Mouse (Mus musculus) limb, embryonic 11.5 days (tissue): ENCODE measurements around the gene Gm20219. TPM values are rescaled to one million over a fixed set of nuclear protein-coding genes. Genes with fewer than 3 reads are reported as not detected.

ENCODE experiments used
- ATAC-seq: fragments of 200-750 bp; cut with Nextera tagmentation; 2 replicates; pipeline ENCODE4 v1.8.0; 2017; ENCODE audit warnings: low read depth; ENCODE audit not compliant: insufficient number of reproducible peaks, low FRiP score, low TSS enrichment
- DNase-seq: peaks from one replicate; pipeline ENCODE4 v3.0.0-alpha.2; 2015; ENCODE audit warnings: low spot score
- H3K27ac ChIP-seq: fragments of 300-500 bp; sonication (generic); replicated peaks from 2 replicates; pipeline ENCODE4 v1.5.1; 2014; ENCODE audit warnings: low read depth, mild to moderate bottlenecking, low read length
- H3K27me3 ChIP-seq: fragments of 300-500 bp; sonication (generic); 2 replicates; pipeline ENCODE4 v1.6.1; 2014; ENCODE audit warnings: mild to moderate bottlenecking, low read length, mixed read lengths; ENCODE audit not compliant: control insufficient read depth, insufficient read depth
- H3K36me3 ChIP-seq: fragments of 300-500 bp; sonication (generic); 2 replicates; pipeline ENCODE4 v1.6.1; 2014; ENCODE audit warnings: mild to moderate bottlenecking, low read length, moderate library complexity, mixed read lengths; ENCODE audit not compliant: control insufficient read depth, insufficient read depth
- H3K4me1 ChIP-seq: fragments of 300-500 bp; sonication (generic); 2 replicates; pipeline ENCODE4 v1.6.1; 2014; ENCODE audit warnings: low read length, mixed read lengths; ENCODE audit not compliant: control insufficient read depth, insufficient read depth
- H3K4me2 ChIP-seq: fragments of 300-500 bp; sonication (generic); 2 replicates; pipeline ENCODE4 v1.6.1; 2014; ENCODE audit warnings: low read depth, mild to moderate bottlenecking, moderate library complexity; ENCODE audit not compliant: severe bottlenecking
- H3K4me3 ChIP-seq: fragments of 300-500 bp; sonication (generic); 2 replicates; pipeline ENCODE4 v1.5.1; 2014; ENCODE audit warnings: low read depth, low read length
- H3K9ac ChIP-seq: fragments of 300-500 bp; sonication (generic); 2 replicates; pipeline ENCODE4 v1.6.1; 2014; ENCODE audit warnings: mild to moderate bottlenecking, low read length
- H3K9me3 ChIP-seq: fragments of 300-500 bp; sonication (generic); 2 replicates; pipeline ENCODE4 v1.6.1; 2016; ENCODE audit warnings: low read length; ENCODE audit not compliant: control insufficient read depth
- WGBS: fragments of 180-500 bp; shearing (Covaris S2); extraction: QIAGEN DNeasy Blood & Tissue Kit; methylation state at CpG from one replicate; pipeline ENCODE4 v1.1.7; 2014; 5-methylcytosine and 5-hydroxymethylcytosine counted together
- polyA plus RNA-seq: library from polyadenylated mRNA; unstranded; fragments of >200 nt; fragmentation: Nextera tagmentation; extraction: Ambion mirVana; gene quantifications from 2 replicates; pipeline ENCODE4 v1.2.1, GENCODE M21; 2014

Gene Gm20219
- 0.73 and 0.84 TPM in 2 replicates for polyA plus RNA-seq

DNA sequence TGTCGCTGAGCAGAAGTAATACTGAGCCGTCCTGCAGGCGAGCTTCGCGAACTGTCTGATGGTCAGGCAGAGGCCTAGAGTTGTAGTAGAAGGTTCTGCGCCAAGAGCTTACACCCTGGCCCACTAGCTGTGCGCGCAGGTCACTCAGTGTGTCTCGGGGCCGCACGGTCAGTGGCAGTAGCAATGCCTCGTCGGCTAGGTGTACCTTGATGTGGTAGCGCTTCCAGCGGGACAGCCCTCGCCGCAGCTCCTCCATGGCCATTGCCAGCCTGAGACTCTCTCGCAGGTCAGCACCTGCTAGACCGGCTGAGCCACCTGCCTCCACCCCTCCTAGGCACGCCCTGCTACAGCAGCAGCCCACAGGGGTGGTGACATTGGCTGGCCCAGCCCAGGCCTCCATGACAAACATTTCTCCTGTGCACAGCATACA lies at the start of gene Gm20219:
Gm20219 (minus strand) TSS at position 266 of the 430 bp plus-strand sequence.
- H3K4me1 ChIP-seq: no peaks in the 10 kb centered on the region
- no peaks in the 10 kb centered on the region for H3K27me3 ChIP-seq
- H3K9me3 ChIP-seq: no peaks in the 10 kb centered on the region
- H3K4me3 ChIP-seq: no peak within 1 kb of the TSS
- ATAC-seq: no peak
- no peak within 1 kb of the TSS for H3K27ac ChIP-seq
- 76% methylated on average over 20 of the region's 20 CpGs for WGBS
- no peak within 1 kb of the TSS for H3K9ac ChIP-seq
- H3K36me3 ChIP-seq: no peaks in the 10 kb centered on the region
- no peak for DNase-seq
- no peak within 1 kb of the TSS for H3K4me2 ChIP-seq

GRCm38 (mm10) chr17:56604070-56604380 lies 49.8 kb upstream of the Gm20219 start:
- Histone ChIP-seq H3K27ac (no peak overlapping the region), H3K27me3 (no peaks in the 10 kb centered on the region), H3K4me1 (peaks cover 5% of the 10 kb centered on the region), H3K9me3 (no peaks in the 10 kb centered on the region), H3K4me3 (no peak overlapping the region), H3K36me3 (peaks cover 68% of the 10 kb centered on the region), H3K4me2 (no peak overlapping the region), H3K9ac (no peak overlapping the region)
- ATAC-seq (no peak), DNase-seq (no peak)
- WGBS: 84% methylated on average over 9 of the region's 9 CpGs

- no peaks in the 10 kb centered on the region for H3K9me3 ChIP-seq
- H3K4me1 ChIP-seq: peaks cover under 1% of the 10 kb centered on the region; the same call in 1 of the 2 replicates
- no peak overlapping the region for H3K27ac ChIP-seq
- H3K36me3 ChIP-seq: peaks cover 68% of the 10 kb centered on the region
- H3K27me3 ChIP-seq: no peaks in the 10 kb centered on the region
- DNase-seq (no peak), ATAC-seq (no peak)
- 96% methylated on average over 28 of the region's 28 CpGs for WGBS
- H3K4me3 ChIP-seq: no peak overlapping the region
- no peak overlapping the region for H3K9ac ChIP-seq
- no peak overlapping the region for H3K4me2 ChIP-seq
Measured at GRCm38 (mm10) chr17:56603186-56604069, 49.2 kb upstream of the Gm20219 start.

DNA sequence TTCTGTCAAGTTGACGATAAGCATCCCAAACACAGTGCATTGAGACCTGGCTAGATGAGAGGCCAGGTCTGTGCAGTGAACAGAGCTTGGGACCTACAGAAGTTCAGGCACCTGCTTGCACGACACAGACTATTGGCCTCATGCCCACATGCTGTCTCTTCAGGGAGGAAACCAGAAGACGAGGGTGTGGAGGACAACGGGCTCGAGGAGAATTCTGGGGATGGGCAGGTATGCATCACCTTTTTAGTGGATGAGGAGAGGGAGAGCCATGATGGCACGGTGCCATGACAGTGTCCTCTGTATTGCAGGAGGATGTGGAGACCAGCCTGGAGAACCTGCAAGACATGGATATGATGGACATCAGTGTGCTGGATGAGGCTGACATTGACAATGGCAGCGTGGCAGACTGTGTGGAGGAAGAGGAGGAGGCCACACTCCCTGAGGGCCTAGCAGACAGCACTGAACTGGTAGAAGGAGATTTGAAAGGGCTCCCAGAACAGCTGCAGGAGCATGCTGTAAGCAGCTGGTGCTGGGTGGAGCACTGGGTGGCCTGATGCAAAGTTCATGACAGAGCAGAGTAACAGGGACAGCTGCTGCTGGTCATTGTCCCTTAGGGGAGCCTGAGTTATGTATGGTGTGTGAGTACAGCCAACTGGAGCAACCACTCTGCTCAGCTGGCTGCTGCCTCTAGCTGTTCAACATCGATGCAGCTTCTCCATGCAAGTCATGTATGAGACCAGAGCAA lies 39.5 kb upstream of the Gm20219 start:
- H3K9me3 ChIP-seq: no peaks in the 10 kb centered on the region
- ATAC-seq (no peak; the same call in 1 of the 2 replicates), DNase-seq (no peak)
- H3K27me3 ChIP-seq: no peaks in the 10 kb centered on the region
- H3K36me3 ChIP-seq: peaks cover 68% of the 10 kb centered on the region
- H3K27ac ChIP-seq: no peak overlapping the region
- WGBS: 96% methylated on average over 8 of the region's 8 CpGs
- no peak overlapping the region for H3K9ac ChIP-seq
- no peaks in the 10 kb centered on the region for H3K4me1 ChIP-seq
- H3K4me3 ChIP-seq: no peak overlapping the region
- H3K4me2 ChIP-seq: no peak overlapping the region

DNA sequence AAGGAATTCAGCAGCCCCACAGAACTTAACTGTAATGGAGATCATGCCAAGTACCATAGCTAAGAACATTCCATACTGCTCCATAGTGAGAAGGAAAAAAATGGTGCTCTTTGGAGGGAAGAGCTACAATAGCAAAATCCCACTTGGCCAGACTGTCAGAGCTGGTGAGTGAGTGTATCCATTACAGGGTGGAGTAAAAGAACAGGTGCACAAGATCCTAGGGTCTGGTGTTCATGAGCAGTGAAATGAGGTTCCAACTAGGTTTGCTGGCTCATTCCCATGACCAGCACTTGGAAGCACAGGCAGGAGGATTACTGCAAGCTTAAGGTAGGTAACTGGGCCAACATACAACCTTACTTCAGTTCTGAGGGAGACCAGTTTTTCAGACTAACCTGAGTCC lies 38.4 kb upstream of the Gm20219 start:
- Histone ChIP-seq H3K4me3 (no peak overlapping the region), H3K36me3 (peaks cover 73% of the 10 kb centered on the region), H3K4me1 (no peaks in the 10 kb centered on the region), H3K9ac (no peak overlapping the region), H3K27me3 (no peaks in the 10 kb centered on the region), H3K9me3 (no peaks in the 10 kb centered on the region), H3K27ac (no peak overlapping the region), H3K4me2 (no peak overlapping the region)
- DNase-seq: no peak
- no peak for ATAC-seq

DNA sequence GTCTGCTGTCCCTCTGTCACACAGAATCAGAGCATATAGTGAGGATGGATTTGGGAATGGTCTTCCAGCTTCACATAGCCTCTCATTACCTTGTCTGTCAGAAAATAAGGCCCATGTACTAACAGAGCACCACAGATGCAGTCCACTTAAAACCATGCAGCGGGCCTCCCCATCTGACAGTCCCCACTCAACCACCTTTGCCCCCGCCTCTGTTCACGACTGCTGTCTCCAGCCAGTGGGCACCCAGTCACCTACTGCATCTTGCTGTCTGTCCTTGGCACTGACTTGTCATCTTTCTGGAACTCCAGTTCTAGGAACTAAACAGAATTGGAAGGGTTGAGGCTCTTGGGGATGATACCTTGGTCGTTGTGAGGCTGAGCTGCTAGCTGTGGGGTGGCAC lies 34.7 kb upstream of the Gm20219 start:
- no peak overlapping the region for H3K9ac ChIP-seq
- DNase-seq: no peak
- no peak overlapping the region for H3K4me2 ChIP-seq
- WGBS: 96% methylated on average over 4 of the region's 4 CpGs
- H3K4me1 ChIP-seq: peaks cover 16% of the 10 kb centered on the region
- H3K27me3 ChIP-seq: no peaks in the 10 kb centered on the region
- no peak overlapping the region for H3K4me3 ChIP-seq
- H3K9me3 ChIP-seq: no peaks in the 10 kb centered on the region
- H3K27ac ChIP-seq: no peak overlapping the region
- no peak for ATAC-seq
- peaks cover 51% of the 10 kb centered on the region for H3K36me3 ChIP-seq

DNA sequence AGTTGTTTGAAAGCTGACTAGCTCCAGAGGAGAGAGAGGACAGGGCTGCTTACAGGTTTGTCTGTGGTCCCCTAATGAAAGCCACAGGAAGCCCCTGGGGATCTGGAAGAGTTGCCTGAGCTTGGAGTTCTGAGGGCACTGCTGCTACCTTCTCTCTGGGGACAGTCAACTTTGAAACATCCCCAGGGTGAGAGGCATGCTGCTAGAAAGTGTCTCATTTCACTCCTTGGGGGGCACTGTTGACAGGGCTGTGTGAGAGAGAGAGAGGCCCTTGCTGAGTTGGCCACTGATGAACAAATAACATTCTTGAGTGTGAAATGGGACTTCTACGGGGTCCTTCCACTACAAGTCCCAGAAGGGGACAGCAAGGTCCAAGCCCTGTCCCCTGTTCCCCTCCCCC lies 33.6 kb upstream of the Gm20219 start:
- Histone ChIP-seq H3K4me1 (peaks cover 23% of the 10 kb centered on the region), H3K9ac (peak overlapping the region; percentile 30; the same call in 1 of the 2 replicates), H3K4me3 (no peak overlapping the region), H3K9me3 (no peaks in the 10 kb centered on the region), H3K27me3 (no peaks in the 10 kb centered on the region), H3K4me2 (no peak overlapping the region), H3K36me3 (peaks cover 40% of the 10 kb centered on the region), H3K27ac (no peak overlapping the region)
- ATAC-seq (no peak), DNase-seq (no peak)
- 73% methylated on average over 1 of the region's 1 CpGs for WGBS

GRCm38 (mm10) chr17:56585171-56585821 lies 31.1 kb upstream of the Gm20219 start:
- ATAC-seq (no peak), DNase-seq (no peak)
- Histone ChIP-seq H3K27ac (peak overlapping the region; percentile 84), H3K4me2 (peak overlapping the region; percentile 80), H3K9ac (peak overlapping the region; percentile 91), H3K4me3 (peak overlapping the region; percentile 96), H3K27me3 (no peaks in the 10 kb centered on the region), H3K36me3 (peaks cover 39% of the 10 kb centered on the region), H3K9me3 (no peaks in the 10 kb centered on the region), H3K4me1 (peaks cover 26% of the 10 kb centered on the region)
- under 1% methylated on average over 51 of the region's 61 CpGs for WGBS
